14 mouse cellular contexts compared by ENCODE assay signal in the genomic region with DNA sequence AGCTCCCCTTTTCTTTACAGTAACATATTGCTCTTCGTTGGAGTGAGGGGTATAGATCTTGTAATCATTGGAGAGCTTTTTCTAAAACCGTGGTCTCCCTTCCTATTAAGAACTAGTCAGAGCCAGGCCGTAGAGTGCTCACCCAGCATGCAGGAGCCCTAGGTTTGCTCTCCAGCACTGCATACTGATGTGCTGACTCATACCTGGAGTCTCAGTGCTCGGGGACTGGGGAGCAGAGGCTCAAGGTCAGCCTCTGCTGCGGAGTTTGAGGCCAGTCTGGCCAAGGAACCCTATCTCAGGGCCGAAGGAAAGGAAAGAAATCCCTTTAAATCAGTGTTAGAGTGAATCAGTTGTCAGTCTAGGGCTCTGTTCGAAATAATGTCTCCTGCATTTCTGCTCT. TPM values are rescaled to one million over a fixed set of nuclear protein-coding genes. Genes with fewer than 3 reads are reported as not detected.
DNase-seq lines count a peak whose midpoint lies in the region; ATAC-seq and TF ChIP-seq lines count a peak whose summit lies in the region.
"Had no signal": no experiment of that assay in that cellular context is flagged by ENCODE, and none has a peak within 500 bp of the region (broad histone marks: within the 10 kb centered on the region; RNA-seq: fewer than 3 reads in every experiment).

No protein-coding gene starts in this region.

- no peak for TF ChIP-seq CTCF in forebrain, postnatal 0 days (IDR thresholded peaks at IDR 0.05; ENCODE audit: low read depth)

- H3K4me3 ChIP-seq in heart, embryonic 13.5 days: no peak overlapping the region
- H3K4me3 ChIP-seq in heart, embryonic 11.5 days (ENCODE audit: low read depth, low read length): no peak overlapping the region
- no peak overlapping the region for H3K4me3 ChIP-seq in kidney, embryonic 16.5 days (ENCODE audit: low read length)
- H3K4me3 ChIP-seq in forebrain, postnatal 0 days (ENCODE audit: low read depth, low read length): no peak overlapping the region
- H3K4me3 ChIP-seq: hindbrain, embryonic 12.5 days; limb, embryonic 12.5 days had no signal

- H3K4me2 ChIP-seq in heart, embryonic 13.5 days: no peak overlapping the region
- no peak overlapping the region for H3K4me2 ChIP-seq in heart, embryonic 11.5 days
- H3K4me2 ChIP-seq in kidney, embryonic 16.5 days (replicated peaks; ENCODE audit: low read depth, low read length): no peak overlapping the region
- no peak overlapping the region for H3K4me2 ChIP-seq in forebrain, postnatal 0 days (ENCODE audit: low read depth)
- H3K4me2 ChIP-seq: hindbrain, embryonic 12.5 days; limb, embryonic 12.5 days had no signal

- no peak for ATAC-seq in heart, embryonic 13.5 days (ENCODE audit: extremely low read depth, insufficient number of reproducible peaks, low FRiP score, low TSS enrichment)
- no peak for ATAC-seq in heart, embryonic 11.5 days (replicated peaks; ENCODE audit: insufficient number of reproducible peaks, low FRiP score, low TSS enrichment)
- no peak for ATAC-seq in kidney, embryonic 16.5 days (ENCODE audit: low FRiP score, low TSS enrichment)
- no peak for ATAC-seq in forebrain, postnatal 0 days
- ATAC-seq: forebrain, embryonic 14.5 days had no signal

- DNase-seq in 416B (ENCODE audit: low read depth): peak; percentile 59
- peak; percentile 40 to 54 for DNase-seq in adrenal gland, adult 18-20 months (ENCODE audit: low spot score in 2 of 2)
- no peak for DNase-seq in spleen, postnatal 36 days (ENCODE audit: low spot score in 2 of 2)
- DNase-seq in cerebellum, adult 8-10 months: no peak
- DNase-seq in forebrain, postnatal 0 days: no peak
- DNase-seq: cerebellum, postnatal 14 days; right cerebral cortex, postnatal 14 days had no signal

- H3K36me3 ChIP-seq in heart, embryonic 13.5 days: peaks cover 64% of the 10 kb centered on the region
- H3K36me3 ChIP-seq in heart, embryonic 11.5 days (ENCODE audit: control insufficient read depth, insufficient read depth, low read length): peaks cover 39% of the 10 kb centered on the region
- H3K36me3 ChIP-seq in kidney, embryonic 16.5 days (ENCODE audit: insufficient read depth, low read length): peaks cover 43% of the 10 kb centered on the region
- H3K36me3 ChIP-seq in forebrain, postnatal 0 days (ENCODE audit: insufficient read depth): peaks cover 56% of the 10 kb centered on the region

- H3K9ac ChIP-seq in heart, embryonic 13.5 days: peak overlapping the region; percentile 3
- H3K9ac ChIP-seq in heart, embryonic 11.5 days (ENCODE audit: low read depth, low read length): no peak overlapping the region
- H3K9ac ChIP-seq in kidney, embryonic 16.5 days (replicated peaks; ENCODE audit: low read length): no peak overlapping the region
- no peak overlapping the region for H3K9ac ChIP-seq in forebrain, postnatal 0 days
- H3K9ac ChIP-seq: hindbrain, embryonic 12.5 days; limb, embryonic 12.5 days had no signal

- peaks cover 45% of the 10 kb centered on the region for H3K4me1 ChIP-seq in heart, embryonic 13.5 days
- H3K4me1 ChIP-seq in heart, embryonic 11.5 days (ENCODE audit: control insufficient read depth, insufficient read depth, low read length): peaks cover 30% of the 10 kb centered on the region
- H3K4me1 ChIP-seq in kidney, embryonic 16.5 days (ENCODE audit: insufficient read depth, low read length): peaks cover 26% of the 10 kb centered on the region
- H3K4me1 ChIP-seq in forebrain, postnatal 0 days (ENCODE audit: insufficient read depth): peaks cover 10% of the 10 kb centered on the region

- H3K27ac ChIP-seq in heart, embryonic 13.5 days (replicated peaks): peak overlapping the region; percentile 46
- no peak overlapping the region for H3K27ac ChIP-seq in heart, embryonic 11.5 days (ENCODE audit: low read depth, low read length)
- H3K27ac ChIP-seq in kidney, embryonic 16.5 days (ENCODE audit: low read length): peak overlapping the region; percentile 76
- H3K27ac ChIP-seq in forebrain, postnatal 0 days (ENCODE audit: low read depth, low read length): no peak overlapping the region
- H3K27ac ChIP-seq: hindbrain, embryonic 12.5 days; limb, embryonic 12.5 days had no signal

- H3K27me3 ChIP-seq in heart, embryonic 13.5 days (replicated peaks): no peaks in the 10 kb centered on the region
- H3K27me3 ChIP-seq in heart, embryonic 11.5 days (ENCODE audit: control insufficient read depth, insufficient read depth, low read length): no peaks in the 10 kb centered on the region
- no peaks in the 10 kb centered on the region for H3K27me3 ChIP-seq in kidney, embryonic 16.5 days (ENCODE audit: insufficient read depth, low read length)
- no peaks in the 10 kb centered on the region for H3K27me3 ChIP-seq in forebrain, postnatal 0 days (ENCODE audit: insufficient read depth, low read length)
- H3K27me3 ChIP-seq: hindbrain, embryonic 12.5 days; limb, embryonic 12.5 days had no signal

- no peaks in the 10 kb centered on the region for H3K9me3 ChIP-seq in heart, embryonic 13.5 days
- H3K9me3 ChIP-seq in heart, embryonic 11.5 days (replicated peaks; ENCODE audit: control insufficient read depth, low read length): no peaks in the 10 kb centered on the region
- no peaks in the 10 kb centered on the region for H3K9me3 ChIP-seq in kidney, embryonic 16.5 days (ENCODE audit: low read length)
- no peaks in the 10 kb centered on the region for H3K9me3 ChIP-seq in forebrain, postnatal 0 days (ENCODE audit: low read length)
- H3K9me3 ChIP-seq: G1E; hindbrain, embryonic 12.5 days; limb, embryonic 12.5 days had no signal

- WGBS in heart, embryonic 13.5 days: 46% methylated on average over 7 of the region's 7 CpGs
- WGBS in heart, embryonic 11.5 days (ENCODE audit: insufficient replicate concordance): 59% methylated on average over 7 of the region's 7 CpGs
- 79% methylated on average over 7 of the region's 7 CpGs for WGBS in kidney, embryonic 16.5 days
- 91% methylated on average over 7 of the region's 7 CpGs for WGBS in forebrain, postnatal 0 days

RNA-seq across cellular contexts. Expression of gene Mllt11, which starts 0.8 kb away (rescaled TPM):
- 11.0 and 11.5 TPM in 2 replicates for polyA plus RNA-seq in heart, embryonic 13.5 days (2015; fragmentation: Nextera tagmentation; extraction: Ambion mirVana)
- polyA plus RNA-seq in heart, embryonic 11.5 days (2014; fragmentation: Nextera tagmentation; extraction: Ambion mirVana): 16.4 and 21.0 TPM in 2 replicates
- 1 to 10 TPM; 5.9 to 6.2 TPM for total RNA-seq in adrenal gland, adult 18-20 months (2021)
- 14.0 and 16.6 TPM in 2 replicates for polyA plus RNA-seq in kidney, embryonic 16.5 days (2015; fragmentation: Nextera tagmentation; extraction: Ambion mirVana)
- total RNA-seq in forebrain, postnatal 0 days (2014; rRNA removed): 207 and 235 TPM in 2 replicates
- polyA plus RNA-seq in forebrain, postnatal 0 days (2015; fragmentation: Nextera tagmentation; extraction: Ambion mirVana): 578 and 712 TPM in 2 replicates

RNA-seq across cellular contexts. Expression of gene Cdc42se1, which starts 4.2 kb away (rescaled TPM):
- polyA plus RNA-seq in heart, embryonic 13.5 days (2015; fragmentation: Nextera tagmentation; extraction: Ambion mirVana): 51.6 and 52.3 TPM in 2 replicates
- polyA plus RNA-seq in heart, embryonic 11.5 days (2014; fragmentation: Nextera tagmentation; extraction: Ambion mirVana): 62.3 and 68.9 TPM in 2 replicates
- 10 to 100 TPM; 62.8 to 75.0 TPM for total RNA-seq in adrenal gland, adult 18-20 months (2021)
- polyA plus RNA-seq in kidney, embryonic 16.5 days (2015; fragmentation: Nextera tagmentation; extraction: Ambion mirVana): 90.3 and 94.4 TPM in 2 replicates
- 55.7 and 68.0 TPM in 2 replicates for total RNA-seq in forebrain, postnatal 0 days (2014; rRNA removed)
- polyA plus RNA-seq in forebrain, postnatal 0 days (2015; fragmentation: Nextera tagmentation; extraction: Ambion mirVana): 54.2 and 54.9 TPM in 2 replicates

RNA-seq across cellular contexts. Expression of gene Gm128, which starts 8.6 kb away (rescaled TPM):
- polyA plus RNA-seq in heart, embryonic 13.5 days (2015; fragmentation: Nextera tagmentation; extraction: Ambion mirVana): 0.24 and 0.37 TPM in 2 replicates
- 0.30 and 0.62 TPM in 2 replicates for polyA plus RNA-seq in heart, embryonic 11.5 days (2014; fragmentation: Nextera tagmentation; extraction: Ambion mirVana)
- under 1 TPM; 0.17 to 0.26 TPM for total RNA-seq in adrenal gland, adult 18-20 months (2021)
- polyA plus RNA-seq in kidney, embryonic 16.5 days (2015; fragmentation: Nextera tagmentation; extraction: Ambion mirVana): 0.53 and 0.55 TPM in 2 replicates
- total RNA-seq in forebrain, postnatal 0 days (2014; rRNA removed): 0.29 TPM in 1 of 2 replicates, not detected in the other
- 0.11 and 0.28 TPM in 2 replicates for polyA plus RNA-seq in forebrain, postnatal 0 days (2015; fragmentation: Nextera tagmentation; extraction: Ambion mirVana)
- total RNA-seq: G1E had no signal
- polyA plus RNA-seq: forebrain, embryonic 14.5 days; G1E had no signal

RNA-seq across cellular contexts. Expression of gene Gabpb2, which starts 15.1 kb away (rescaled TPM):
- polyA plus RNA-seq in heart, embryonic 13.5 days (2015; fragmentation: Nextera tagmentation; extraction: Ambion mirVana): 5.1 and 5.4 TPM in 2 replicates
- polyA plus RNA-seq in heart, embryonic 11.5 days (2014; fragmentation: Nextera tagmentation; extraction: Ambion mirVana): 5.4 and 7.2 TPM in 2 replicates
- 10 to 100 TPM; 21.4 to 22.1 TPM for total RNA-seq in adrenal gland, adult 18-20 months (2021)
- 8.8 and 10.8 TPM in 2 replicates for polyA plus RNA-seq in kidney, embryonic 16.5 days (2015; fragmentation: Nextera tagmentation; extraction: Ambion mirVana)
- total RNA-seq in forebrain, postnatal 0 days (2014; rRNA removed): 6.1 and 9.9 TPM in 2 replicates
- polyA plus RNA-seq in forebrain, postnatal 0 days (2015; fragmentation: Nextera tagmentation; extraction: Ambion mirVana): 0.54 and 1.5 TPM in 2 replicates

RNA-seq across cellular contexts. Expression of gene Bnipl, which starts 18.2 kb away (rescaled TPM):
- polyA plus RNA-seq in heart, embryonic 13.5 days (2015; fragmentation: Nextera tagmentation; extraction: Ambion mirVana): 0.23 and 0.24 TPM in 2 replicates
- not detected in 2 replicates for polyA plus RNA-seq in heart, embryonic 11.5 days (2014; fragmentation: Nextera tagmentation; extraction: Ambion mirVana)
- not detected for total RNA-seq in adrenal gland, adult 18-20 months (2021)
- polyA plus RNA-seq in kidney, embryonic 16.5 days (2015; fragmentation: Nextera tagmentation; extraction: Ambion mirVana): 0.41 and 0.82 TPM in 2 replicates
- total RNA-seq in forebrain, postnatal 0 days (2014; rRNA removed): 0.23 and 0.33 TPM in 2 replicates
- not detected in 2 replicates for polyA plus RNA-seq in forebrain, postnatal 0 days (2015; fragmentation: Nextera tagmentation; extraction: Ambion mirVana)
- total RNA-seq: G1E had no signal
- polyA plus RNA-seq: forebrain, embryonic 14.5 days had no signal

Comparison
In these comparisons a context has a peak if more than half of its experiments do, and no peak if none do; other contexts are left out.
1. H3K27ac ChIP-seq: peak in heart, embryonic 13.5 days (single experiment) and kidney, embryonic 16.5 days (single experiment); none in heart, embryonic 11.5 days (single experiment) and forebrain, postnatal 0 days (single experiment).
2. DNase-seq: peak in 416B (single experiment) and adrenal gland, adult 18-20 months (2 of 2); none in spleen, postnatal 36 days (0 of 2), cerebellum, adult 8-10 months (single experiment) and forebrain, postnatal 0 days (single experiment).
3. RNA of gene Mllt11, which starts 0.8 kb away (polyA plus RNA-seq): 578 to 712 TPM in forebrain, postnatal 0 days; 16.4 to 21.0 TPM in heart, embryonic 11.5 days, 14.0 to 16.6 TPM in kidney, embryonic 16.5 days and 11.0 to 11.5 TPM in heart, embryonic 13.5 days; every median in the first group is over 10 times any median in the second.